Mouse (Mus musculus) mesoderm, embryonic 11.5 days (tissue): ENCODE data around the gene Fbxl15.

Experiments
- DNase-seq: peaks from one replicate; pipeline ENCODE4 v3.0.0-alpha.2; 2012; ENCODE audit warnings: low read depth, low spot score

Fbxl15 gene

GRCm38 (mm10) chr19:46328081-46329030 is at the start of gene Fbxl15:
Fbxl15 (plus strand) TSS chr19:46328184.
- DNase-seq, result peak; percentile 98

- no peak for DNase-seq
Measured at GRCm38 (mm10) chr19:46282081-46282849, 45.7 kb upstream of the Fbxl15 start.

GRCm38 (mm10) chr19:46284686-46285085 is 43.3 kb upstream of the Fbxl15 start:
- DNase-seq, result no peak

- no peak for DNase-seq
Measured at GRCm38 (mm10) chr19:46285631-46286030, 42.4 kb upstream of the Fbxl15 start.

GRCm38 (mm10) chr19:46286047-46286446 is 41.9 kb upstream of the Fbxl15 start:
- DNase-seq, result no peak

GRCm38 (mm10) chr19:46286926-46287325 is 41.1 kb upstream of the Fbxl15 start:
- DNase-seq, result no peak

GRCm38 (mm10) chr19:46287566-46287965 is 40.4 kb upstream of the Fbxl15 start:
- DNase-seq, result no peak

- no peak for DNase-seq
Measured at GRCm38 (mm10) chr19:46290535-46291105, 37.4 kb upstream of the Fbxl15 start.

- no peak for DNase-seq
Measured at GRCm38 (mm10) chr19:46296938-46297337, 31.0 kb upstream of the Fbxl15 start.

GRCm38 (mm10) chr19:46300294-46301045 is 27.5 kb upstream of the Fbxl15 start:
- no peak for DNase-seq

- DNase-seq, result no peak
Measured at GRCm38 (mm10) chr19:46302551-46302950, 25.4 kb upstream of the Fbxl15 start.

GRCm38 (mm10) chr19:46303251-46304215 is 24.5 kb upstream of the Fbxl15 start:
- DNase-seq, result no peak

GRCm38 (mm10) chr19:46304216-46304841 is 23.7 kb upstream of the Fbxl15 start, which contains the start of gene Nfkb2:
Nfkb2 (plus strand) TSS chr19:46304320.
- peak; percentile 92 for DNase-seq

- no peak for DNase-seq
Measured at GRCm38 (mm10) chr19:46304908-46305333, 23.1 kb upstream of the Fbxl15 start.

- peak; percentile 86 for DNase-seq
Measured at GRCm38 (mm10) chr19:46305432-46306267, 22.3 kb upstream of the Fbxl15 start.

GRCm38 (mm10) chr19:46306268-46306610 is 21.7 kb upstream of the Fbxl15 start:
- no peak for DNase-seq

- DNase-seq, result no peak
Measured at GRCm38 (mm10) chr19:46306751-46307289, 21.2 kb upstream of the Fbxl15 start.

- no peak for DNase-seq
Measured at GRCm38 (mm10) chr19:46307781-46308180, 20.2 kb upstream of the Fbxl15 start.

GRCm38 (mm10) chr19:46308303-46308702 is 19.7 kb upstream of the Fbxl15 start:
- DNase-seq, result no peak
